Mouse (Mus musculus): ENCODE data around the gene Ndufaf8. TPM values are rescaled to one million over a fixed set of nuclear protein-coding genes. Genes with fewer than 3 reads are reported as not detected.
A peak's percentile ranks its signal among the peaks of the same experiment; 100 is the strongest.

Ndufaf8 gene
- polyA plus RNA-seq, 1 experiment from 2014 or later: 92.6 TPM

DNA sequence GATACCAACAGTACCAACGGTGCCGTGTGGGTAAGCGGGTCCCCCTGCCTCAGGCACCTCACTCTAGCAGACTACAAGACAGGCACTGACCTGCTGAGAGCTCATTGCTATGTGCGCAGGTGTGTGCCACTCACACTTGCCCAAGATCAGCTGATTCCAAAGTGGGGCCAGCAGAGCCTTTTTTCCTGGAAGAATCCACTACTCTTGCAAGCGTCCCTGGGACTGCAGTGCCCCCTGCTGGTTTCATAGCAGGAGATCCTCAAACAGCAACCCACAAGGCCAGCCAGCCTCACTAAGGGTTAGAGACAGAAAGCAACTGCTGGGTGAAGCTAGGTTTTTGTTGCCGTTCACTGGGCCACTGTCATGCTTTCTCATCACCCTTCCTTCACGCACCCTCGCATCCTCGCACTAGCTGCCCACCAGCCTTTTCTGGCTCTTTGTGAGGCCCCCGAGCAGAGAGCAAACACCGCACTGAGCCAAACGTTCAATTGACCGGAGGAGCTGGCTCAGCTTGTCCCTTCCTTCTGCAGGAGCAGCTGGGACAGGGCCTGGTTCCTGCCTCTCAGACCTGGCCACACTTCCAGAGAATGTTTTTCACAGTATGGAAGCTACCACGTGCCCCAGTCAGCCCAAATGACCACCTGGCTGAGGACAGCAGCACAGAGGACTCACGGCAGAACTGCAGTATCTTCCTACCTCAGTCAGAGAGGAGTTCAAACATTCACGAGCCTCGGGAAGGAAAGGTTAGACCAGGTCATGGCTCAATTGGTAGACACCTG lies 22.1 kb downstream of the Ndufaf8 start:
- H3K4me3 ChIP-seq (ENCODE audit: low read length): no peak overlapping the region
- no peak overlapping the region for H3K4me2 ChIP-seq (ENCODE audit: low read depth, low read length)
- H3K4me1 ChIP-seq (ENCODE audit: control insufficient read depth, insufficient read depth, low read length): peaks cover 8% of the 10 kb centered on the region
- H3K27me3 ChIP-seq (ENCODE audit: control insufficient read depth, insufficient read depth, low read length): no peaks in the 10 kb centered on the region
- H3K27ac ChIP-seq (ENCODE audit: low read length): no peak overlapping the region
- WGBS: 85% methylated on average over 17 of the region's 17 CpGs
- H3K9ac ChIP-seq (ENCODE audit: low read length): peak overlapping the region; percentile 9; the same call in 1 of the 2 replicates
- no peak for ATAC-seq (replicated peaks; ENCODE audit: extremely low read depth, insufficient read depth, low FRiP score)
- H3K36me3 ChIP-seq (ENCODE audit: control insufficient read depth, insufficient read depth): peaks cover 8% of the 10 kb centered on the region
- no peaks in the 10 kb centered on the region for H3K9me3 ChIP-seq (replicated peaks; ENCODE audit: control insufficient read depth, low read length)

- ATAC-seq (replicated peaks; ENCODE audit: extremely low read depth, insufficient read depth, low FRiP score): no peak
- Histone ChIP-seq H3K36me3 (ENCODE audit: control insufficient read depth, insufficient read depth) (peaks cover 10% of the 10 kb centered on the region; the same call in 1 of the 2 replicates), H3K27me3 (ENCODE audit: control insufficient read depth, insufficient read depth, low read length) (no peaks in the 10 kb centered on the region), H3K4me3 (ENCODE audit: low read length) (no peak overlapping the region), H3K4me1 (ENCODE audit: control insufficient read depth, insufficient read depth, low read length) (peaks cover 8% of the 10 kb centered on the region), H3K27ac (ENCODE audit: low read length) (no peak overlapping the region), H3K4me2 (ENCODE audit: low read depth, low read length) (no peak overlapping the region), H3K9ac (ENCODE audit: low read length) (no peak overlapping the region), H3K9me3 (replicated peaks; ENCODE audit: control insufficient read depth, low read length) (no peaks in the 10 kb centered on the region)
- WGBS: 83% methylated on average over 12 of the region's 12 CpGs
Measured at GRCm38 (mm10) chr11:120122126-120122525, 23.4 kb downstream of the Ndufaf8 start.

DNA sequence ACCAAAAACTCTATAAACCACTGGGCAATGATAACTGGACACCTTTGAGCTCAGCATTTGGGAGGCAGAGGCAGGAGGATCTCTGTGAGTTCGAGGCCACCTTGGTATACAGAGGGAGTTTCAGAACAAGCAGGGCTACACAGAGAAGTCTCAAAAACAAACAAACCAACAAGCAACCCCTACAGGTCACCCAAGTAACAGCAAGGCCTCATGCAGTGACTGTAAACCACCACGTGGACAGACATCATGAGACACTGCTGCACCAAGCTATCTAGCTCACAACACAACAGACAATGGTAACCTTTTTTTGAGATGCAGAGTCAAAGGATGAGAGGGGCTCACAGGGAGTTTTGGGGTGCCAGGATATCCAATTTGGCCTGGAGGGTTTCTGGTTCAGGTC lies 28.1 kb downstream of the Ndufaf8 start:
- Histone ChIP-seq H3K4me3 (ENCODE audit: low read length) (no peak overlapping the region), H3K9ac (ENCODE audit: low read length) (no peak overlapping the region), H3K4me1 (ENCODE audit: control insufficient read depth, insufficient read depth, low read length) (no peaks in the 10 kb centered on the region), H3K27me3 (ENCODE audit: control insufficient read depth, insufficient read depth, low read length) (no peaks in the 10 kb centered on the region), H3K9me3 (replicated peaks; ENCODE audit: control insufficient read depth, low read length) (no peaks in the 10 kb centered on the region), H3K27ac (ENCODE audit: low read length) (no peak overlapping the region), H3K36me3 (ENCODE audit: control insufficient read depth, insufficient read depth) (peaks cover 34% of the 10 kb centered on the region), H3K4me2 (ENCODE audit: low read depth, low read length) (no peak overlapping the region)
- 88% methylated on average over 2 of the region's 2 CpGs for whole genome bisulfite sequencing
- ATAC-seq (replicated peaks; ENCODE audit: extremely low read depth, insufficient read depth, low FRiP score): no peak

DNA sequence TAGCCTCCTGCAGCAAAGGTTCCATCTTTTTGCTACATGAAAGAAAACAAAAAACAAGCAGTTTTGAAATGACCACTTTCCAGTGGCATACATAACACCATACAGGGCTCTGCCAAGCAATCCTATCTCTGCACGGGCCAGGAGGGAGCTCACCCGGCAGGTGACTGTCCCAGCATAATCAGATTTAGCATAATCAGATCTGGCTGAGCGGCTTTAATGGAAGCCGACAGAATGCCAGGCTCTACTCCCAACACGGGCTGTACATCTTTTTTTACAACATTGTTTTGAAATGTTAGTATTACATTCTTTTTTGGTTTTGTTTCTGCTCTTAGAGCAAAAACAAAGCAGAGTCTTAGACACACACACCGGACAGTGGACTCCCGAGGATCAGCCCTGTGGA lies 30.6 kb downstream of the Ndufaf8 start:
- Histone ChIP-seq H3K36me3 (ENCODE audit: control insufficient read depth, insufficient read depth) (peaks cover 45% of the 10 kb centered on the region), H3K4me2 (ENCODE audit: low read depth, low read length) (no peak overlapping the region), H3K4me1 (ENCODE audit: control insufficient read depth, insufficient read depth, low read length) (peaks cover 2% of the 10 kb centered on the region), H3K9ac (ENCODE audit: low read length) (no peak overlapping the region), H3K4me3 (ENCODE audit: low read length) (no peak overlapping the region), H3K27me3 (ENCODE audit: control insufficient read depth, insufficient read depth, low read length) (no peaks in the 10 kb centered on the region), H3K9me3 (replicated peaks; ENCODE audit: control insufficient read depth, low read length) (no peaks in the 10 kb centered on the region), H3K27ac (ENCODE audit: low read length) (no peak overlapping the region)
- 86% methylated on average over 7 of the region's 7 CpGs for WGBS
- no peak for ATAC-seq (replicated peaks; ENCODE audit: extremely low read depth, insufficient read depth, low FRiP score)

GRCm38 (mm10) chr11:120134148-120134547 lies 35.4 kb downstream of the Ndufaf8 start:
- H3K4me1 ChIP-seq (ENCODE audit: control insufficient read depth, insufficient read depth, low read length): peaks cover 49% of the 10 kb centered on the region
- peaks cover 30% of the 10 kb centered on the region for H3K36me3 ChIP-seq (ENCODE audit: control insufficient read depth, insufficient read depth)
- 85% methylated on average over 5 of the region's 5 CpGs for WGBS
- no peak overlapping the region for H3K9ac ChIP-seq (ENCODE audit: low read length)
- ATAC-seq (replicated peaks; ENCODE audit: extremely low read depth, insufficient read depth, low FRiP score): no peak
- H3K4me2 ChIP-seq (ENCODE audit: low read depth, low read length): no peak overlapping the region
- no peak overlapping the region for H3K4me3 ChIP-seq (ENCODE audit: low read length)
- no peaks in the 10 kb centered on the region for H3K27me3 ChIP-seq (ENCODE audit: control insufficient read depth, insufficient read depth, low read length)
- H3K9me3 ChIP-seq (replicated peaks; ENCODE audit: control insufficient read depth, low read length): no peaks in the 10 kb centered on the region
- peak overlapping the region; percentile 94 for H3K27ac ChIP-seq (ENCODE audit: low read length)

- peak; percentile 50 for ATAC-seq (replicated peaks; ENCODE audit: extremely low read depth, insufficient read depth, low FRiP score)
- Histone ChIP-seq H3K4me2 (ENCODE audit: low read depth, low read length) (peak overlapping the region; percentile 2; the same call in 1 of the 2 replicates), H3K36me3 (ENCODE audit: control insufficient read depth, insufficient read depth) (peaks cover 27% of the 10 kb centered on the region), H3K27me3 (ENCODE audit: control insufficient read depth, insufficient read depth, low read length) (no peaks in the 10 kb centered on the region), H3K4me1 (ENCODE audit: control insufficient read depth, insufficient read depth, low read length) (peaks cover 57% of the 10 kb centered on the region), H3K9me3 (replicated peaks; ENCODE audit: control insufficient read depth, low read length) (no peaks in the 10 kb centered on the region), H3K4me3 (ENCODE audit: low read length) (no peak overlapping the region), H3K9ac (ENCODE audit: low read length) (no peak overlapping the region), H3K27ac (ENCODE audit: low read length) (peak overlapping the region; percentile 94)
- WGBS: 45% methylated on average over 9 of the region's 9 CpGs
Measured at GRCm38 (mm10) chr11:120134847-120135530, 36.3 kb downstream of the Ndufaf8 start.

DNA sequence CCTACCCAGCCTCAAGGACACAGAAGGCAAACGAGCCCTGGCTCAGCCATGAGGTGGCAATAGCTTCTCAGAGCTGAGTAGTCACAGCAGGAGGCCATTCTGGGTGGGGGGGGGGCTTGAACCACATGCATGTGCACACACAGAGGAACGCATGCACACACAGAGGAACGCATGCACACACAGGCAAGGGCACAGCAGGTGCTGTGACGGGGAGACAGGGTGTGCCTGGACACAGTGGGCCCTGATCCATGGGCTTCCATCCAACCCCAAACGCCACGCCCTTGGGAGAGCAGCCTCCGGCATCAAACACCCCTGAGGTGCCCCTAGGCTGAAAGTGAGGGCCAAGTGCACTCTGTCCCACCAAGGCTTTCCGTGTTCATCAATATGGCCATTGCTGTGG lies 37.5 kb downstream of the Ndufaf8 start:
- H3K27me3 ChIP-seq (ENCODE audit: control insufficient read depth, insufficient read depth, low read length): no peaks in the 10 kb centered on the region
- peak overlapping the region; percentile 51; the same call in 1 of the 2 replicates for H3K9ac ChIP-seq (ENCODE audit: low read length)
- WGBS: 67% methylated on average over 8 of the region's 8 CpGs
- no peaks in the 10 kb centered on the region for H3K9me3 ChIP-seq (replicated peaks; ENCODE audit: control insufficient read depth, low read length)
- H3K36me3 ChIP-seq (ENCODE audit: control insufficient read depth, insufficient read depth): peaks cover 22% of the 10 kb centered on the region
- no peak for ATAC-seq (replicated peaks; ENCODE audit: extremely low read depth, insufficient read depth, low FRiP score)
- peak overlapping the region; percentile 94 for H3K27ac ChIP-seq (ENCODE audit: low read length)
- peak overlapping the region; percentile 41 for H3K4me2 ChIP-seq (ENCODE audit: low read depth, low read length)
- no peak overlapping the region for H3K4me3 ChIP-seq (ENCODE audit: low read length)
- H3K4me1 ChIP-seq (ENCODE audit: control insufficient read depth, insufficient read depth, low read length): peaks cover 64% of the 10 kb centered on the region

GRCm38 (mm10) chr11:120136796-120137624 lies 38.3 kb downstream of the Ndufaf8 start:
- 29% methylated on average over 23 of the region's 23 CpGs for WGBS
- no peaks in the 10 kb centered on the region for H3K27me3 ChIP-seq (ENCODE audit: control insufficient read depth, insufficient read depth, low read length)
- H3K9me3 ChIP-seq (replicated peaks; ENCODE audit: control insufficient read depth, low read length): no peaks in the 10 kb centered on the region
- peaks cover 64% of the 10 kb centered on the region for H3K4me1 ChIP-seq (ENCODE audit: control insufficient read depth, insufficient read depth, low read length)
- peak overlapping the region; percentile 94 for H3K27ac ChIP-seq (ENCODE audit: low read length)
- peak overlapping the region; percentile 61 for H3K9ac ChIP-seq (ENCODE audit: low read length)
- peaks cover 17% of the 10 kb centered on the region; the same call in 1 of the 2 replicates for H3K36me3 ChIP-seq (ENCODE audit: control insufficient read depth, insufficient read depth)
- H3K4me2 ChIP-seq (ENCODE audit: low read depth, low read length): peak overlapping the region; percentile 41
- peak; percentile 70 for ATAC-seq (replicated peaks; ENCODE audit: extremely low read depth, insufficient read depth, low FRiP score)
- no peak overlapping the region for H3K4me3 ChIP-seq (ENCODE audit: low read length)

All from heart, embryonic 16.5 days (tissue).